Mouse (Mus musculus) left cerebral cortex, adult 2 months (tissue): ENCODE data around the gene Gm2115. TPM values are rescaled to one million over a fixed set of nuclear protein-coding genes. Genes with fewer than 3 reads are reported as not detected.

ENCODE experiments used
- DNase-seq, 2 experiments: peaks; one replicate each; pipeline ENCODE4 v3.0.0; 2021 to 2022; ENCODE audit warnings: low spot score in 2 of 2, mixed read lengths in 1 of 2; ENCODE audit errors: extremely low spot score in 1 of 2
- H3K27ac ChIP-seq: fragments of 200-600 bp; 2 replicates; pipeline ENCODE4 v1.8.1; 2022
- H3K4me3 ChIP-seq: fragments of 200-600 bp; 2 replicates; pipeline ENCODE4 v1.8.1; 2022
- CTCF ChIP-seq: fragments of 200-600 bp; IDR thresholded peaks from 2 replicates; pipeline ENCODE4 v1.8.1; 2022; ENCODE audit warnings: antibody characterized with exemption, mild to moderate bottlenecking, moderate library complexity
- intact Hi-C: fragments of 180-260 bp; cut with DNase I; formaldehyde crosslinking; loops from one replicate; pipeline ENCODE4 v1.15.1; 2025
- long read RNA-seq, 2 experiments: library from polyadenylated mRNA; stranded (forward); transcript quantifications; one replicate each; pipeline ENCODE4 v2.0.0; 2021; ENCODE audit warnings: borderline mapping rate in 2 of 2
- total RNA-seq, 2 experiments: library from RNA; stranded (reverse); gene quantifications; 2 replicates each; pipeline ENCODE4 v1.2.3; 2021

Gene Gm2115
- 1 to 10 TPM; 5.0 to 5.1 TPM for total RNA-seq
- long read RNA-seq, experiment 1, full-length matches to known transcripts: 1 of 1 reads
- long read RNA-seq, experiment 1, partial matches to known transcripts: 0 of 1 reads
- long read RNA-seq, experiment 1, other reads (novel, unspliced or antisense): 0 of 1 reads
- long read RNA-seq, experiment 2, full-length matches to known transcripts: 2 of 4 reads
- long read RNA-seq, experiment 2, partial matches to known transcripts: 1 of 4 reads
- long read RNA-seq, experiment 2, other reads (novel, unspliced or antisense): 1 of 4 reads

- intact Hi-C loops: loop anchor here (5.0 kb wide), 1 partner anchor 82 kb away; no protein-coding TSS in a partner anchor
- Histone ChIP-seq H3K27ac (peak within 1 kb of the TSS; percentile 59), H3K4me3 (peak within 1 kb of the TSS; percentile 47)
- DNase-seq: peak; percentile 52 to 70
- TF ChIP-seq CTCF: no peak
Observed at GRCm38 (mm10) chr7:84528796-84529533, at the start of gene Gm2115. TSS of gene Gm2115 (plus strand) at chr7:84528954.

DNA sequence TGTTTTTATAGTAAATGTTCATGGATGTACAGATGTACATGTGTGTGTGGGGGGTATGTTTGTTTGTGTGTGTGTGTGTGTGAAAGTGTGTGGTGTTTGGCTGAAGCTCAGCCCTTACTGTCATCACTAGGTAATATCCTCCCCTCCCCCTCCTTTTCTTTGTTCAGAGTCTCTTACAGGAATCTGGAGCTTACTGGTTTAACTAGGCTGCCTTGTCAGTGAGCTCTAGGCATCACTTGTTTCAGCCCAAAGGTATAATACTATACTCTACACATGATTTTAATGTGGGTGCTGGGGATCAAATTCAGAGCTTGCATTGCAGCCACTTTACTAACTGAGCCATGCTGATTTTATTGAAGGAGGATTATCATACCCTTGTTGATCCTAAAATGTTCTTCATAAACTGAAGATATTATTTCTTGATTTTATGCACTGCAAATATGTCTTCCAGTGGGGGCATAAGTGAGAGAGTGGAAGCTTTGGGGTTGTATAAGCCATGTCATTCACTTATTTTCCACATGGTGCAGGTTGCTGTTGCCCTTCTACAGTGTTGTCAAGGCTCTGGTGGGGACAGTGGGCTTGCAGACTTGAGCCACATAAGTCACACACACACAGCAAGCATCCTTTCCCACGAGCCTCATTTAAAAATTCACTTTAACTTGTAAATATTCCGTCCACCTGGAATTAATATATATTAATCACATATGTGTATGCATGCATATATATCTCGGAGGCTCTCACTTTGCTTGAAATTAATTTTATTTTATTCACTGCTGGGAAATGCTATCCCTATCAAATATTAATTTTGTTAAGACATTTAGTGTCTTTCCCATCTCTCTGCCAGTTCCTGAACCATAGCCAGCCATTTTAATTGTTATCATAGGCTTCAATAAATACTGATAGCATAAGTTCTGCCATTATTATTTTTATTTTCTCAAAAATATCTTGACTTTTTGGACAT, 45.0 kb upstream of the Gm2115 start:
- no peak for DNase-seq
- Histone ChIP-seq H3K4me3 (no peak overlapping the region), H3K27ac (no peak overlapping the region)
- no peak for TF ChIP-seq CTCF
- intact Hi-C loops: no loop called here

DNA sequence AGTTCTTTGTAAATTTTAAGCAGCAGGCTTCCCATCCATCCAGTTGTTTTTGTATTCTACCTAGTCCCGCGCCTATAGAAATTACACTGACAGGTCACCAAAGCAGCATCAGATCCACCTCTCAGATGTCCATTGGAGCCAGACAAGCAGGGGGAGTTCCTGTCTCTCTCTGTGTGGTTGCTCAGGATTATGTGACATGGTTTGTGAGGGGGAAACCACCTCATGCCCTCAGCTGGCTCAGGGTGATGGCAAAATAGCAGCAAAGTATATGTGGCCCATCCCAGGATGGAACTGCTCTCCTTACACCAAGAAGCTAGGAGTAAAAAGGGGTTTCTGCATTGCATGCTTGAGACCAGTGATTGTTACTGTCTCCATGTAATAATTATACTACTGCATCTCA, 42.3 kb upstream of the Gm2115 start:
- intact Hi-C loops: no loop called here
- no peak for DNase-seq
- no peak overlapping the region for H3K4me3 ChIP-seq
- no peak for TF ChIP-seq CTCF
- H3K27ac ChIP-seq: no peak overlapping the region

DNA sequence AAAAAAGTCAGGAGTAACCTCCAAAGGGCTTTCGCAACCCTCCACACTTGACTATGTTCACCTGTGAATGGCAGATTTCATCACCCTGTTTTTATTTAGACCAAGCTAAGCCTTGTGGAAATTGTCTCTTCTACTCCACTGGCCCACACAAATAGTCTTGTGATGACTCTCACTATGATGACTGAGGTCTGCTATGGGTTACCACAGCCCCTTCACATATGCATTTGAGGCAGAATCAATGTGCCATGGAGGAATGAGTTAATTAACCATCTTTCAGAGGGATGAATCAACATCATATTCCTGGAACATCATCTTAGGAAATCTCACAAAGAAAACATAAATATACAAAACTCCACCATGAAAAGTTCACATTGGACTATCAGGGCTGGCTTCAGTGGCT, 25.6 kb upstream of the Gm2115 start:
- Histone ChIP-seq H3K4me3 (no peak overlapping the region), H3K27ac (no peak overlapping the region)
- DNase-seq: no peak
- TF ChIP-seq CTCF: no peak
- intact Hi-C loops: no loop called here

GRCm38 (mm10) chr7:84518533-84519198, 10.1 kb upstream of the Gm2115 start:
- Histone ChIP-seq H3K27ac (no peak overlapping the region), H3K4me3 (no peak overlapping the region)
- DNase-seq: no peak
- intact Hi-C loops: no loop called here
- no peak for TF ChIP-seq CTCF

- DNase-seq: peak in 1 of 2 experiments; percentile 6
- H3K27ac ChIP-seq: no peak overlapping the region
- intact Hi-C loops: no loop called here
- TF ChIP-seq CTCF: no peak
- H3K4me3 ChIP-seq: no peak overlapping the region
Observed at GRCm38 (mm10) chr7:84521329-84521728, 7.4 kb upstream of the Gm2115 start.

DNA sequence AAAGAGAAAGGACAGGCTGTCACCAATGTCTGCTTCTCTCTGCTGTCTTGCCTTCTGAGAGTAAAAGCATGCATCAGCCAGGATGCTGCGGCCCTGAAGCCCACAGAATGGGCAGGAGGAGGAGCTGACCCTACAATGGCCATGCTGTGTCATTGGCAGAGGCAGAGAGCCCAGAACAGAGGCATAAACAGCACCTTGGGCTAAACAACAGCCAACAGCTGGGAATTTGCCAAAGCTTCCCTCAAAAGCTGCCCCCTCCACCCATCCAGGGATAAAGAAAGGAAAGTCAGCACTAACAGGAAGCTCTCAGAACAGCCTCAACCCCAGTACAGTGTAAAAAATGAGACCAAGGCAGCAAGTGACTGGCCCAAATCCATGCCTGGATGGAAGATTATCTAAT, 6.3 kb upstream of the Gm2115 start:
- Histone ChIP-seq H3K4me3 (no peak overlapping the region), H3K27ac (no peak overlapping the region)
- intact Hi-C loops: no loop called here
- no peak for TF ChIP-seq CTCF
- peak in 1 of 2 experiments; percentile 15 for DNase-seq

DNA sequence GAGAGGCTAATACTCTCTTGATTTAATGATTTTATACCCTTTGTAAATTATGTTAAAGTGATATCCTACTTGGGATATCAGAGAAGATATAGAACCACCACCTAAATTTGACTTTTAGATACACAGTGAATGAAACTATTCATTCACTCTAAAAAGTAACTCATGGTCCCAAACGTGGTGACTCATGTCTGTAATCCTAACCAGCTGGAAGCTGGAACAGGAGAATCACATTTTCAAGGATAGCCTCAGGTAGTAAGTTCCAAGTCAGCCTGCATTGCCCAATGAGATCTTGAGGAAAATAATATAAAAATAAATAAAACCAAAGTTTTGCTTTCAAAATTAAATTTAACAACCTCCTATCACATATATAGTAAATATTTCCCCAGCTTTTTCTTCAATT, 2.6 kb upstream of the Gm2115 start:
- no peak for TF ChIP-seq CTCF
- Histone ChIP-seq H3K4me3 (no peak overlapping the region), H3K27ac (no peak overlapping the region)
- intact Hi-C loops: loop anchor here (5.0 kb wide), 1 partner anchor 79 kb away; no protein-coding TSS in a partner anchor
- DNase-seq: no peak

DNA sequence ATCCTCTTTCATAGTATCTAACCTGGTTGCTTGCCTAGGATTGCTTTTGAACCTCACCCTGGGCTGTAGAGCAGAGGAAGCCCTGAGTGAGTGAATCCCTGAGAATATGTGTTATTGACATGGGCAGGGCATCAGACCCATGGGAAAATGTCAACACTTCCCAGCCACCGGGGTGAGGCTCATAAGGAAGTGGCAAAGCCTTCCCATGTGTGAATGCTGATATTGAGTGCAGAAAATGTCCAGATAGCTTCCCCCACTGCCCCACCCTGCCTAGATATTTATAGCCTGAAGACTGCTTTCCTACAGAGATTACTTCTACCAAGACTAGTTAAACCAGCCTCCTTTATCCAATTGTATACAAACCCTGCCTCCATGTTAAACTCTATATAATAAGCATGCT, 4.0 kb downstream of the Gm2115 start:
- no peak overlapping the region for H3K27ac ChIP-seq
- no peak for TF ChIP-seq CTCF
- no peak overlapping the region for H3K4me3 ChIP-seq
- intact Hi-C loops: loop anchor here (10.0 kb wide), 1 partner anchor 178 kb away; no protein-coding TSS in a partner anchor
- DNase-seq: no peak

DNA sequence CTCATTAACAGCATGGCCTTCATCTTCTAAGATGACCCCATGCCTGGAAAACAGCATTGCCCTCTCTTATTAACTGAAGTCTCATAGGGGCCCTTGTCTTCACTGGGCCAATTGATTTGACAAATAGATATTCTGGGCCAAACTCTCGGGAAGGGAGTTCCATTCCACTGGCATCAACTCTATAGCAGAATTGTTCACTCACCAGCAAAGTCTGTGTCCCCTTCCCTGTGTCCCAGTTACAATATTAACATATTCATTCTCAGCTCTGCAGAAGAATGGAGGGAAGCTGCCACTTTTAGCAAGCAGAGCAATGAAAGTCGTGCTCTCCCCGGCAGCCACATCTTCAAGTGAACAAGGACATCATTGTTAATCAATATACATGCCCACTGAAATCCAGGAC, 5.9 kb downstream of the Gm2115 start:
- intact Hi-C loops: loop anchor here (10.0 kb wide), 1 partner anchor 180 kb away; no protein-coding TSS in a partner anchor
- DNase-seq: peak in 1 of 2 experiments; percentile 6
- Histone ChIP-seq H3K27ac (no peak overlapping the region), H3K4me3 (no peak overlapping the region)
- no peak for TF ChIP-seq CTCF

DNA sequence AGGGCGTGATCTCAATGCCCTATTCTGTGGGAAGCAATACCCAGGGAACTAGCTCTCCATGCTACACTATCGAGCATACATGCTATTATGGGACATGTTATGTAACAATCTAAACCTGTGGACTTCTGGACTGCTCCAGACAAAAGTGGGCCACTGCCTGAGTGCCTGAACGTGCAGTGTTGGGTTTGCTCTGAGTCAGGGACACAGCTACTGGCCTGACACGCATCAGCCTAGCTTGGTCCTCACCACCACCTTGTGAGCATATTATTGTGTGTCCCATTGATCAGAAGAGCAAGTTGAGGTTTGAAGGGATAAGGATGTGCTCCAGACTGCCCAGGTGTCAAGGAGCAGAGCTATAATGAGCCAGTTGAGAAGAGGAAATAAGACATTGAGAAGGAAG, 16.2 kb downstream of the Gm2115 start:
- intact Hi-C loops: no loop called here
- no peak overlapping the region for H3K27ac ChIP-seq
- H3K4me3 ChIP-seq: no peak overlapping the region
- DNase-seq: no peak
- no peak for TF ChIP-seq CTCF
